Comparison of ENCODE assay signal across 8 mouse cellular contexts in genomic region chr4:46451758-46452480, GRCm38 (mm10). TPM values are rescaled to one million over a fixed set of nuclear protein-coding genes. Genes with fewer than 3 reads are reported as not detected.
DNase-seq lines count a peak whose midpoint lies in the region; ATAC-seq lines count a peak whose summit lies in the region.

No protein-coding gene starts in this region.

- peak; percentile 36; the same call in 1 of the 2 replicates for ATAC-seq in hindbrain, embryonic 15.5 days (ENCODE audit: low FRiP score, low read depth)

- peak overlapping the region; percentile 83 for H3K4me3 ChIP-seq in hindbrain, embryonic 15.5 days

- H3K9ac ChIP-seq in hindbrain, embryonic 15.5 days, result peak overlapping the region; percentile 88

- H3K4me1 ChIP-seq in hindbrain, embryonic 15.5 days (replicated peaks), result peaks cover 40% of the 10 kb centered on the region

- H3K27me3 ChIP-seq in hindbrain, embryonic 15.5 days, result no peaks in the 10 kb centered on the region

- H3K36me3 ChIP-seq in hindbrain, embryonic 15.5 days, result no peaks in the 10 kb centered on the region

- H3K4me2 ChIP-seq in hindbrain, embryonic 15.5 days, result peak overlapping the region; percentile 70

- under 1% methylated on average over 83 of the region's 111 CpGs for WGBS in hindbrain, embryonic 15.5 days

- peak overlapping the region; percentile 95 for H3K27ac ChIP-seq in hindbrain, embryonic 15.5 days (replicated peaks)

- no peaks in the 10 kb centered on the region for H3K9me3 ChIP-seq in hindbrain, embryonic 15.5 days

- peak; percentile 74 for DNase-seq in NIH3T3 (ENCODE audit: low read depth)
- peak; percentile 84 to 88 for DNase-seq in cerebellum, postnatal 10 days
- DNase-seq in gastrocnemius, adult 18-20 months (ENCODE audit: low spot score), result peak; percentile 67
- peak; percentile 50 to 74 for DNase-seq in left cerebral cortex, adult 18-20 months (ENCODE audit: low spot score in 2 of 2)
- peak; percentile 73 for DNase-seq in lung, postnatal 36 days
- DNase-seq in right cerebral cortex, adult 18-20 months, result peak; percentile 76
- peak; percentile 51 to 76 for DNase-seq in urinary bladder, adult 18-20 months (ENCODE audit: low spot score in 2 of 2)

RNA-seq across cellular contexts. Expression of gene Anp32b, which starts 1.2 kb away (rescaled TPM):
- 10 to 100 TPM; 63.2 to 66.2 TPM for total RNA-seq in gastrocnemius, adult 18-20 months (2021)
- 84.4 and 92.3 TPM in 2 replicates for polyA plus RNA-seq in hindbrain, embryonic 15.5 days (2015; fragmentation: Nextera tagmentation; extraction: Ambion mirVana)
- total RNA-seq in left cerebral cortex, adult 18-20 months (2021), result 10 to 100 TPM; 41.5 to 45.7 TPM

RNA-seq across cellular contexts. Expression of gene Nans, which starts 37.1 kb away (rescaled TPM):
- total RNA-seq in gastrocnemius, adult 18-20 months (2021), result 10 to 100 TPM; 17.6 to 19.9 TPM
- 69.1 and 73.2 TPM in 2 replicates for polyA plus RNA-seq in hindbrain, embryonic 15.5 days (2015; fragmentation: Nextera tagmentation; extraction: Ambion mirVana)
- 10 to 100 TPM; 14.8 to 19.2 TPM for total RNA-seq in left cerebral cortex, adult 18-20 months (2021)

RNA-seq across cellular contexts. Expression of gene Hemgn, which starts 38.6 kb away (rescaled TPM):
- not detected for total RNA-seq in gastrocnemius, adult 18-20 months (2021)
- polyA plus RNA-seq in hindbrain, embryonic 15.5 days (2015; fragmentation: Nextera tagmentation; extraction: Ambion mirVana), result 0.10 and 0.53 TPM in 2 replicates
- not detected for total RNA-seq in left cerebral cortex, adult 18-20 months (2021)

Comparison
In these comparisons a context has a peak if more than half of its experiments do, and no peak if none do; other contexts are left out.
1. Peak in every context shown above with its lines: DNase-seq, ATAC-seq, H3K4me3 ChIP-seq and H3K27ac ChIP-seq.